Mouse (Mus musculus) midbrain, embryonic 10.5 days (tissue): ENCODE measurements at regions not wholly inside any gene's neighbourhood (a gene's known extent, or its start where the extent isn't known, plus 50 kb on each side); places are given as distances from the start of the nearest gene placed in this dataset.

Experiments used
- DNase-seq: peaks from one replicate; pipeline ENCODE4 v3.0.0-alpha.2; 2017; ENCODE audit warnings: low spot score
- H3K27ac ChIP-seq: fragments of 300-500 bp; sonication (generic); replicated peaks from 2 replicates; pipeline ENCODE4 v1.5.1; 2016; ENCODE audit warnings: mild to moderate bottlenecking
- H3K27me3 ChIP-seq: fragments of 300-500 bp; sonication (generic); 2 replicates; pipeline ENCODE4 v1.6.1; 2016; ENCODE audit warnings: low read depth, mild to moderate bottlenecking; ENCODE audit not compliant: poor library complexity, severe bottlenecking
- H3K36me3 ChIP-seq: fragments of 300-500 bp; sonication (generic); 2 replicates; pipeline ENCODE4 v1.6.1; 2016; ENCODE audit warnings: mild to moderate bottlenecking, moderate library complexity
- H3K4me1 ChIP-seq: fragments of 300-500 bp; sonication (generic); 2 replicates; pipeline ENCODE4 v1.6.1; 2016
- H3K4me3 ChIP-seq: fragments of 300-500 bp; sonication (generic); 2 replicates; pipeline ENCODE4 v1.5.1; 2016; ENCODE audit warnings: mild to moderate bottlenecking, moderate library complexity
- H3K9me3 ChIP-seq: fragments of 300-500 bp; sonication (generic); replicated peaks from 2 replicates; pipeline ENCODE4 v1.6.1; 2016; ENCODE audit warnings: mild to moderate bottlenecking
- WGBS: fragments of 180-500 bp; shearing (Covaris S2); methylation state at CpG from one replicate; pipeline ENCODE4 v1.1.7; 2016; 5-methylcytosine and 5-hydroxymethylcytosine counted together

DNA sequence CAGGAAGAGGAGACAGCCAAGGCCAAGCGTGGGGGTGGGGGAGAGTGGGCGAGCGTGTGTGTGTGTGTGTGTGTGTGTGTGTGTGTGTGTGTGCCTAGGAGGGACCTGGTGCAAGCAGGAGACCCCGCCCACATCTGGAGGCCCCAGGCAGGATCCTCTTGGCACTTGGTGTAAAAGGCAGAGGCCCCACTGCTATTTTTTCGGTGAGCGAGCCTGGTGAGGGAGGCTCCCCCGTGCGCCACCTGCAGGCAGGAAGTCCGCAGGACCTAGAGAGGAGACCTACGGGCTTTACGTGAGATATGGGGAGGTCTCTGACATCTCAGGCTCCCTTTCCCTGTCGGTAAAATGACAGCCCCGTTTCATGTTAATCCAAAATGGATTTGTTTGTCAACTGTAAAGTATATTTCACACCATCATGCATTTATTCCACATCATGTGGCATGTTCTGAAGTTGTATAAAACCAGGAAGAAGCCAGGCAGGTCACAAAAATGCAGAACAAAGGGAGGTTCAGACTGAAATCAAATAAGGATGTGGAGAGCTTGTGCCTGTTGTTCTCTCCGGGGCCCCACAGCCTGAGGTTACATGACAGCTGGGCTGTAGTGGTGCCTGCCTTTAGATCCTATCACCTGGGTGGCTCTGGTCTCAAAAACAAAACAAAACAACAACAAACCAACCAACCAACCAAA is 89.3 kb upstream of the Tmpo start:
- 23% methylated on average over 14 of the region's 14 CpGs for WGBS
- no peaks in the 10 kb centered on the region for H3K9me3 ChIP-seq
- DNase-seq = peak; percentile 80
- H3K4me3 ChIP-seq = 0 out of 2 replicates have a peak overlapping the region, but pooled peaks have one; percentile 1
- H3K27ac ChIP-seq = peak overlapping the region; percentile 73
- H3K36me3 ChIP-seq = no peaks in the 10 kb centered on the region
- no peaks in the 10 kb centered on the region for H3K27me3 ChIP-seq
- H3K4me1 ChIP-seq = peaks cover 17% of the 10 kb centered on the region

DNA sequence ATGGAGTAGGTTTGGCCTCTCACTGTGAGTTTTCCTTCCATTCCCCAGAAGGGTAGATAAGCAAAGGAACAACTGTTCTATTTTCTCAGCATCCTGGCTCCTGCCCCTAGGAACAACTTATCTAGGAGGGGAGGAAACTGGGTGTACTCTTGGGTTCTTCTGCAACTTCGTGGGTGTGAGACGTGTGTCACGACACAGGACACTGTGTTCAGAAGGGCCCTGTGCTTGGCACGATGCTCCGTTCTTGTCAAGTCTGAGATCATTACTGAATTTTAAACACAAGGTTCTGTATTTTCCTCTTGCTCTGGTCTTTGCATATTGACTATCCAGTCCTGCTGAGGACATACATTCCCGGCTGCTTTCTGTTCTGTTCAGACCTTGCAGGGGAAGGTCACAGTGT is 86.8 kb upstream of the Tmpo start:
- Histone ChIP-seq H3K4me3 (no peak overlapping the region), H3K27ac (no peak overlapping the region), H3K4me1 (peaks cover 17% of the 10 kb centered on the region), H3K27me3 (no peaks in the 10 kb centered on the region), H3K9me3 (no peaks in the 10 kb centered on the region), H3K36me3 (no peaks in the 10 kb centered on the region)
- DNase-seq = no peak
- 94% methylated on average over 6 of the region's 6 CpGs for WGBS

DNA sequence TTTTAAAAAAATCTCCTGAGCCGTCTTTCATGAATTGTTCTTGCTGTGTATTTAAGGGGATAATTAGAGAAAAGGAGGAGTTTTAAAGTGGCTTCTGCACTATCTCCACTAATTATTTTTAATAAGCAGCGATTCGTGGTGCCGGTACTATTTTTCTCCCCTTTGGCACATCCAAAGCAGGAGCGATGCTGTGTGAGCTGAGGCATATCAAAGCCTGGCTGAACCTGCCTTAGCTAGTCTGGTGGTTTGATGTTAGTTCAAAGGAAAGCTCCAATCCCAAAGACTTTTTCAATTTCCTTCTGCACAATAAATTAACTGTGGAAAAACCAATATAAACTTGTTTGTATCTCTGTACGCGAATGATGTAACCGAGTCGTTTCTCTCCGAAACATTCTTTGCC is 79.3 kb upstream of the Tmpo start:
- WGBS = 91% methylated on average over 10 of the region's 10 CpGs
- Histone ChIP-seq H3K27me3 (no peaks in the 10 kb centered on the region), H3K36me3 (no peaks in the 10 kb centered on the region), H3K9me3 (no peaks in the 10 kb centered on the region), H3K27ac (no peak overlapping the region), H3K4me3 (no peak overlapping the region), H3K4me1 (no peaks in the 10 kb centered on the region)
- DNase-seq = no peak

DNA sequence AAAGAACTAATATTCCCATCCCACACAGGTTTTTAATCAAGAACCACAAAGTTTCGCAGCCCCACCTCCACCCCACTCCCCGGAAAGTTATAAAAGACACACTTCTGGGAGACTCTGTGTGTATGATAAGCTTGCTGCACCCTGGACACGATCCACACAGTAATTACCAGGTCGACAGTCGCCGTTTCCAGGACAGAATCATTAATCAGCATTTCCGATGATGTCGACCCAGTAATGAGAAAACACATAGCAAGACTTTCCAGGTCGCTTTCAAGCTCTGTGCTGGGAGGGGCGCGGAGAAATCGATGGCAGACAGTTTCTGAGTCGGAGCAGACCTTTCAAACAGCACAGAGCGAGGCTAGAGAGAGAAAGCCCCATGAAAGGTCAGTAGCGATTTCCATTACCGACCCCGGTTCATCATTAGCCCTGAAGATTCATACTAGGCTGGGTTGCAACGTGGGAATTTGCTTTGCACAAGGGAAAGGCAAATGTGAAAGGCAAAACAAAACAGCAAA is 68.6 kb upstream of the Tmpo start:
- Histone ChIP-seq H3K9me3 (no peaks in the 10 kb centered on the region), H3K27ac (no peak overlapping the region), H3K4me1 (no peaks in the 10 kb centered on the region), H3K27me3 (no peaks in the 10 kb centered on the region), H3K36me3 (no peaks in the 10 kb centered on the region), H3K4me3 (no peak overlapping the region)
- DNase-seq = no peak
- WGBS = 81% methylated on average over 18 of the region's 18 CpGs

DNA sequence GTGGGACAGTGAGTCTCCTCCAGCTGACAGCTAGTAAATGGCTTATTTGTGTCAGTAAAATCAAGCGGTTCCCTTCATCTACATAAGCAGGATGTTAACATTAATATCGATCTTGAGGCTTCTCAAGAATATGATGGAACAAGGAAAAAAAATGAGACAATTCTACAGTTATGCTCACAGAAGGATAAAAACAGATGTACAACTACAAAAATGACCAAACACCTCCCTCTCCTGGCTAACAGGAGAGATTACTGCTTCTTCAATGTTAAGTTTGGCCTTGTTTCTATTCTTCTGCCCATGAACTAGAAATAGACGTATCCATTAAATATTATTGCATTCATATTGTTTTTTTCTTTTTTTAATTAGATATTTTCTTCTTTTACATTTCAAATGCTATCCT is 63.2 kb upstream of the Tmpo start:
- 90% methylated on average over 3 of the region's 3 CpGs for WGBS
- H3K4me3 ChIP-seq = no peak overlapping the region
- H3K27ac ChIP-seq = no peak overlapping the region
- no peak for DNase-seq
- H3K4me1 ChIP-seq = peaks cover 26% of the 10 kb centered on the region
- H3K9me3 ChIP-seq = no peaks in the 10 kb centered on the region
- H3K27me3 ChIP-seq = peaks cover 5% of the 10 kb centered on the region
- H3K36me3 ChIP-seq = no peaks in the 10 kb centered on the region

DNA sequence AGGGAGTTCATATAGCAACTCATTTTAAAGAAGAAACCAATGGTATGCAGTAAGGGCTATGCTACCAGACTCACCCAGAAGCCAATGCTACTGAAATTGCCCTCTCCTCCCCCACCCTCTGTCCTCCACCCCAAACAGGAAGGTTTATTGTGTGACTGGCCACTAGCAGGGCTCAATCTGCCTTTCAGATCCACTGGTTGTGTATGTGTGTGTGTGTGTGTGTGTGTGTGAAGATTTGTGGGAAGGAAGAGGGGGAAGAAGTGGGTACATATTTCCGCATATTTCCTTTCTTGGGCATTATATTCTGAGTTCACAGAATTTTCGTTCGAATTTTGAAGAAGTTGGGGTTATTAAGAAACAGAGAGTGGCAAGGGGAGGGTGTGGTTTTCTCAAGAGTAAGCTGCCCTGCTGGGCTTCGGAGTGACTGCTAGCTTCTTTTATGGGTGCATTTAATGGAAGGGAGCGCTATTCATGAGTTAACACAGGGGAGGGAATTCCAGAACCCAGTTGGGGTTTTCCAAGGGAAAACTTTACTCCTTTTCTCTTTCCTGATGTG is 61.5 kb upstream of the Tmpo start:
- H3K4me3 ChIP-seq = no peak overlapping the region
- WGBS = 69% methylated on average over 5 of the region's 5 CpGs

DNA sequence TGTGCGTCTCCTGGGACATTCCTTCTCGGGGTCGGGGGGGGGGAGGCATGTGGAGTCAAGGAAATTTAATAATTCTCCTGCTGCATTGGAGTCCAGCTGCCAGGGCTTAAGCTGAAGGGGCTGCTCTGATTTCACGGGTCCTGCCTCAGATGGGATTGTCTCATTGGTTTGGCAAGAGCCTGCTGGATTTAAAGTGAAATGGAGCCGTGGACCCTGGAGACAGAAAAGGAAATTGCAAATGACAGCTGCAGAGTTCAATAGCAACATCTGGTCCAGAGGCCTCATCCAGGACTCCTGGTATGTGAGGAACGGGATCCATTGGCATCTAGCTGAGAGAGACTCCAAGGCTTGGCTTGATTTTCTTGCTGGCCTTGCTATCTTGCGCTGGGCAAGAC is 60.5 kb upstream of the Tmpo start:
- Histone ChIP-seq H3K36me3 (no peaks in the 10 kb centered on the region), H3K9me3 (no peaks in the 10 kb centered on the region), H3K4me3 (no peak overlapping the region), H3K4me1 (peaks cover 26% of the 10 kb centered on the region), H3K27me3 (peaks cover 5% of the 10 kb centered on the region), H3K27ac (peak overlapping the region; percentile 24; the same call in 1 of the 2 replicates)
- 30% methylated on average over 7 of the region's 7 CpGs for WGBS
- peak; percentile 65 for DNase-seq

More for the DNA sequence above, 61.5 kb upstream of the Tmpo start:
- H3K9me3 ChIP-seq = no peaks in the 10 kb centered on the region
- peaks cover 5% of the 10 kb centered on the region for H3K27me3 ChIP-seq
- peaks cover 26% of the 10 kb centered on the region for H3K4me1 ChIP-seq
- no peak for DNase-seq
- H3K36me3 ChIP-seq = no peaks in the 10 kb centered on the region
- H3K27ac ChIP-seq = peak overlapping the region; percentile 61; the same call in 1 of the 2 replicates

DNA sequence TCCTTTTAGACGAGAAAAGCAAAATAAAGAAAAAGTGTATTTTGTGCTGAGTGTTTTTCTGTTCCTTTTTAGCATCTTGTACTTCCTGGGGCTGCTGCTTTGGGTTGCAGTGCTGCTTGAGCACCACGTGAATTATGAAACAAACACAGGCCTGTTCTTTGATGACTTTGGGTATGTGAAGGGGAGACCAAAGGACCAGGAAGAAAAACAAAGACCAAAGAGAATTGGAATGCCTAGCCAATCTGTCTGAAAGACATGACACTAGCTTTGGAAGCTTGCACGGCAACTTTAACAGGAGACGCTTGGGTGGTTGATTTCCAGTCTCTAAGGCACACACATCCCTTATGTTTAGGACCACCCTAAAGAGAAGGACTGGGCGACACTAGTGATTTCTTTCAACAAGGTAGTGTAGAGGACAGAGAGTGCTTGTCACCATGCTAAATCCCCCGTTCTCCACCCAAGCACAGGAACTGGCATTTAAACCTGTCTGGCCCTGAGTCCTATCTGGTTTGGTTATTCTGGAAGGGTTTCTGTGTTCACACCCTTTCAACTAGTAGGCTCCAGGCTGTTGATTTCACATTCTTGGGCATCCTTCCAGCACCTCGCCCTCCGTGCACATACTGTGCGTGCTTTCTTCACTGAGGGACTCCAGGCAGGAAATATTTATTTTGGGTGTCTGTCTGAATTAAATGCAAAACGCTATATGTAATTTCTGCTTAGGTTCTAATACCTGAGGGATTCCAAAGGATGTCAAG is 59.9 kb upstream of the Tmpo start:
- Histone ChIP-seq H3K4me3 (no peak overlapping the region), H3K4me1 (peaks cover 26% of the 10 kb centered on the region), H3K36me3 (no peaks in the 10 kb centered on the region), H3K27ac (peak overlapping the region; percentile 24; the same call in 1 of the 2 replicates), H3K27me3 (peaks cover 5% of the 10 kb centered on the region), H3K9me3 (no peaks in the 10 kb centered on the region)
- peak; percentile 36 for DNase-seq
- 58% methylated on average over 10 of the region's 10 CpGs for WGBS

DNA sequence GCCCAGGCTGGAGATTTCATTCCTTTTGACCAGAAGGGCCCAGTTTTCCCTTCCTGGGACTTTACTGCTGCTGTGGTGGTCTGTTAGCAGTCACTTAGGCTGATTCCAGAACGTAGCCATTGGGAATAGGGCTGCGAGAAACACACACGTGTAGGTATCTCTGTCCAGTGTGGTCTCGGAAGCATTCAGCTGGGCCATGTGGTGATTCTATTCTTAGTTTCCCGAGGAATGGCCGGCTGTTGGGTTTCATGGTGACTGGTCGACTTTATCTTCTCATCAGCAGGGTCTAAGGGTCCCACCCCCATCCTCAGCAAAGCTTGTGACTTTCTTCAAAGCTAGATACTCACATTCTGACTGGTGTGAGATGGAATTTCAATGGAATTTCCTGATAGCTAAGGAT is 59.2 kb upstream of the Tmpo start:
- Histone ChIP-seq H3K9me3 (no peaks in the 10 kb centered on the region), H3K4me3 (no peak overlapping the region), H3K27ac (peak overlapping the region; percentile 46; the same call in 1 of the 2 replicates), H3K36me3 (no peaks in the 10 kb centered on the region), H3K4me1 (peaks cover 26% of the 10 kb centered on the region), H3K27me3 (peaks cover 5% of the 10 kb centered on the region)
- no peak for DNase-seq
- WGBS = 84% methylated on average over 7 of the region's 7 CpGs

DNA sequence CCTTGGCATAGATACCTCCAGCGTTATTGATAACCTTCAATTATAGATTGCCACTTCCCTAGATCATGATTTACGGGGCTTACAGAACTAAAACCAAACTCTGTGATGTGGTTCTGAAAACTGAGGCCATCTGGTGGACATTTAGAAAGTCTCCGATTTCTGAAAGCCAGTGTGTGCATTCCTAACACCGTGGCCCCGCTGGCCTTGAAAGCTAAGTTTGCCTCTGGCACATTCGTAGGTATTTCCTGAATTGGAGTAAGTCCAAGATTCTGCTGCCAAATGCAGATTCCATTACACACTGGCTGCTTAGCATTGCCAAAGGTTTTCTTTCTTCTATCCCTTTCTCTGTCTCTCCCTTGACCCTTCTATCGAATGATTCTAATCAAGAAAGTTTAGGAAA is 55.7 kb upstream of the Tmpo start:
- WGBS = 46% methylated on average over 7 of the region's 7 CpGs
- no peak overlapping the region for H3K27ac ChIP-seq
- DNase-seq = no peak

DNA sequence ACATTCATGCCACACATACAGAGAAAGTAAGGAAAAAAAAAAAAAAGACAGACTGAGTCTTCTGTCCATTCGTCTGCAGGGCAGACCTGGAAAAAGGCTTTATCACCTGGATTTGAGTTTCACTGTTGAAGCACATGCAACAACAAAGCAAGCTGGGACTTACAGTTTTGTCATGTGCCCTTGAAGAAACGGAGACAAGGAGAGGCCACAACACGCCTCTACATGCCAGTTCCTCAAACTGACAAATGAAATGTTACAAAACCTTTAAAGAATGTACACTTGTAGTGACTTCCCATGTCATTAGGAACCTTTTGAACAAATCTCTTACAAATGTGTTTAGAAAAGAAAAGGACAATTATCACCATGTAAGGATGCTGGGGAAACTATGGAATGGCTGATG is 53.6 kb upstream of the Tmpo start:
- 88% methylated on average over 3 of the region's 3 CpGs for WGBS
- H3K9me3 ChIP-seq = no peaks in the 10 kb centered on the region
- no peak overlapping the region for H3K27ac ChIP-seq
- H3K4me1 ChIP-seq = peaks cover 4% of the 10 kb centered on the region
- no peaks in the 10 kb centered on the region for H3K27me3 ChIP-seq
- H3K36me3 ChIP-seq = no peaks in the 10 kb centered on the region
- no peak for DNase-seq
- no peak overlapping the region for H3K4me3 ChIP-seq

More for the DNA sequence above, 55.7 kb upstream of the Tmpo start:
- H3K4me3 ChIP-seq = no peak overlapping the region
- H3K27me3 ChIP-seq = peaks cover 5% of the 10 kb centered on the region
- H3K4me1 ChIP-seq = peaks cover 12% of the 10 kb centered on the region
- H3K36me3 ChIP-seq = no peaks in the 10 kb centered on the region
- no peaks in the 10 kb centered on the region for H3K9me3 ChIP-seq
